Mouse (Mus musculus) ES-E14 (cell line): ENCODE measurements around the gene Rnf152. TPM values are rescaled to one million over a fixed set of nuclear protein-coding genes. Genes with fewer than 3 reads are reported as not detected.

Experiments
- DNase-seq: peaks from one replicate; pipeline ENCODE4 v3.0.0-alpha.2; 2013; ENCODE audit warnings: low read depth, low spot score
- H3K27ac ChIP-seq: 2 replicates; pipeline ENCODE4 v1.5.1; 2012; ENCODE audit warnings: low read depth, mild to moderate bottlenecking, low read length, moderate library complexity, mixed read lengths; ENCODE audit not compliant: poor library complexity, insufficient read depth, severe bottlenecking
- H3K36me3 ChIP-seq: 2 replicates; pipeline ENCODE4 v1.6.1; 2012; ENCODE audit warnings: mild to moderate bottlenecking, low read length, moderate library complexity, mixed read lengths; ENCODE audit not compliant: control insufficient read depth, poor library complexity, insufficient read depth, severe bottlenecking
- H3K4me1 ChIP-seq, 2 experiments: fragments of 150-350 bp in 1 of 2; sonication (generic) in 1 of 2; 2 replicates each; pipeline ENCODE4 v1.6.1; 2012; ENCODE audit warnings: low read length in 2 of 2, mild to moderate bottlenecking in 1 of 2, mixed read lengths in 1 of 2; ENCODE audit not compliant: control insufficient read depth in 2 of 2, insufficient read depth in 2 of 2, poor library complexity in 1 of 2
- H3K4me3 ChIP-seq, 2 experiments: fragments of 150-350 bp in 1 of 2; sonication (generic) in 1 of 2; 2 replicates each; pipeline ENCODE4 v1.5.1; 2012; ENCODE audit warnings: low read length in 2 of 2, low read depth in 1 of 2, mild to moderate bottlenecking in 1 of 2, mixed read lengths in 1 of 2; ENCODE audit not compliant: insufficient read depth in 1 of 2, poor library complexity in 1 of 2, severe bottlenecking in 1 of 2
- H3K9ac ChIP-seq: 2 replicates; pipeline ENCODE4 v1.6.1; 2012; ENCODE audit warnings: low read depth, mild to moderate bottlenecking, low read length, mixed read lengths; ENCODE audit not compliant: poor library complexity, insufficient read depth, severe bottlenecking
- H3K9me3 ChIP-seq: fragments of 150-350 bp; sonication (generic); 2 replicates; pipeline ENCODE4 v1.6.1; 2012; ENCODE audit warnings: low read depth, mild to moderate bottlenecking, low read length; ENCODE audit not compliant: control insufficient read depth, insufficient read depth
- CHD2 ChIP-seq: IDR thresholded peaks from 2 replicates; pipeline ENCODE4 v1.6.1; 2014; ENCODE audit warnings: mild to moderate bottlenecking, low read depth, low read length, inconsistent platforms
- HCFC1 ChIP-seq: IDR thresholded peaks from 2 replicates; pipeline ENCODE4 v1.6.1; 2012; ENCODE audit warnings: low read length, inconsistent platforms, borderline replicate concordance; ENCODE audit not compliant: insufficient read depth
- MAFK ChIP-seq: IDR thresholded peaks from 2 replicates; pipeline ENCODE4 v1.6.1; 2014; ENCODE audit warnings: mild to moderate bottlenecking, low read depth, low read length, inconsistent platforms; ENCODE audit not compliant: insufficient read depth
- ZC3H11A ChIP-seq: IDR thresholded peaks from 2 replicates; pipeline ENCODE4 v1.6.1; 2012; ENCODE audit warnings: low read depth, mild to moderate bottlenecking, inconsistent platforms, low read length, borderline replicate concordance
- ZNF384 ChIP-seq: IDR thresholded peaks from 2 replicates; pipeline ENCODE4 v1.6.1; 2012; ENCODE audit warnings: low read depth, low read length, inconsistent platforms
- in situ Hi-C, 2 experiments: fragments of 600-800 bp; cut with MboI; formaldehyde crosslinking; loops; one replicate each; pipeline ENCODE4 v1.15.1; 2025; ENCODE audit warnings: low sequenced_read_pairs in 2 of 2, inconsistent platforms in 1 of 2; ENCODE audit not compliant: unreplicated experiment in 2 of 2
- total RNA-seq: library from RNA; depleted of rRNA; stranded (reverse); fragments of 300-350 nt; gene quantifications from 2 replicates; pipeline ENCODE4 v1.2.3, GENCODE M21; 2012

Rnf152 gene
- total RNA-seq, 1 experiment: 0.22 TPM

- no peak for TF ChIP-seq MAFK
- no peak for TF ChIP-seq ZNF384
- no peak for TF ChIP-seq HCFC1
- TF ChIP-seq CHD2: no peak
- TF ChIP-seq ZC3H11A: no peak
- no peak overlapping the region for H3K9ac ChIP-seq
- H3K27ac ChIP-seq: no peak overlapping the region
- DNase-seq: no peak
- no peaks in the 10 kb centered on the region for H3K36me3 ChIP-seq
- H3K9me3 ChIP-seq: no peaks in the 10 kb centered on the region
- in situ Hi-C loops: no loop called here
- H3K4me1 ChIP-seq: no peaks in the 10 kb centered on the region
- no peak overlapping the region for H3K4me3 ChIP-seq
These were observed 69.0 kb downstream of the Rnf152 start for GRCm38 (mm10) chr1:105287536-105287935.

GRCm38 (mm10) chr1:105286906-105287305, 69.6 kb downstream of the Rnf152 start:
- DNase-seq: no peak
- Histone ChIP-seq H3K9ac (no peak overlapping the region), H3K27ac (no peak overlapping the region), H3K4me1 (no peaks in the 10 kb centered on the region), H3K36me3 (no peaks in the 10 kb centered on the region), H3K9me3 (no peaks in the 10 kb centered on the region), H3K4me3 (no peak overlapping the region)
- in situ Hi-C loops: no loop called here
- no peak for TF ChIP-seq MAFK

GRCm38 (mm10) chr1:105285001-105285400, 71.5 kb downstream of the Rnf152 start:
- H3K4me3 ChIP-seq: no peak overlapping the region
- in situ Hi-C loops: no loop called here

DNA sequence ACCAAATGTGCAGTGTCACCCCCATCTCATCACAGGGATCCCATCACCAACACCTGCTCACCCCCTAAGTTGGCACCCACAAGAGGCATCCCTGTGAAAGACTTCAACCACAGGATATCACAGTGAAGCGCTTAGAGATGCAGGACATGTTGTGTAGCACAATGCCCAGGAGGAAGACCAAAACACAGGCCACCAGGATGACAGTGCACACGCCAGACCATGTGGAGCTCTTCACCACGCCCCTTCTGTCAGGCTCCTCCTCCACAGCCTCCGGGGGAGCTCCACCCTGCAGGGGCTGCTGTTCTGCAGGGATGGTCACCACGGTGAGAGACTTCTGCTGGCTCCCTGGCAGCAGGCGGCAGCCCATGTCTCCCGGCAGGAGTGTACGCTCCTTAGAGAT, 72.4 kb downstream of the Rnf152 start:
- H3K9me3 ChIP-seq: no peaks in the 10 kb centered on the region
- in situ Hi-C loops: no loop called here
- DNase-seq: no peak
- no peaks in the 10 kb centered on the region for H3K36me3 ChIP-seq
- H3K4me1 ChIP-seq: no peaks in the 10 kb centered on the region
- H3K4me3 ChIP-seq: no peak overlapping the region
- no peak overlapping the region for H3K9ac ChIP-seq
- H3K27ac ChIP-seq: no peak overlapping the region; the same call in 1 of the 2 replicates
- TF ChIP-seq MAFK: no peak
- TF ChIP-seq ZC3H11A: no peak
- no peak for TF ChIP-seq HCFC1
- no peak for TF ChIP-seq CHD2
- TF ChIP-seq ZNF384: no peak

More at GRCm38 (mm10) chr1:105285001-105285400, 71.5 kb downstream of the Rnf152 start:
- H3K27ac ChIP-seq: no peak overlapping the region
- DNase-seq: no peak
- no peak overlapping the region for H3K9ac ChIP-seq
- no peaks in the 10 kb centered on the region for H3K36me3 ChIP-seq
- no peaks in the 10 kb centered on the region for H3K9me3 ChIP-seq
- no peak for TF ChIP-seq ZC3H11A
- no peak for TF ChIP-seq ZNF384
- no peak for TF ChIP-seq HCFC1
- no peak for TF ChIP-seq MAFK
- TF ChIP-seq CHD2: no peak
- H3K4me1 ChIP-seq: no peaks in the 10 kb centered on the region

- Histone ChIP-seq H3K36me3 (no peaks in the 10 kb centered on the region), H3K4me3 (no peak overlapping the region), H3K27ac (no peak overlapping the region), H3K4me1 (no peaks in the 10 kb centered on the region), H3K9me3 (no peaks in the 10 kb centered on the region), H3K9ac (no peak overlapping the region)
- no peak for DNase-seq
- in situ Hi-C loops: no loop called here
- TF ChIP-seq MAFK (no peak), ZNF384 (no peak), ZC3H11A (no peak), HCFC1 (no peak), CHD2 (no peak)
These were observed 75.2 kb downstream of the Rnf152 start for GRCm38 (mm10) chr1:105281277-105281676.
